Mouse (Mus musculus) ES-E14 (cell line): Measurements from ENCODE around the gene Polr1b. TPM values are rescaled to one million over a fixed set of nuclear protein-coding genes. Genes with fewer than 3 reads are reported as not detected.

Experiments used
- DNase-seq: peaks from one replicate; pipeline ENCODE4 v3.0.0-alpha.2; 2013; ENCODE audit warnings: low read depth, low spot score
- H3K27ac ChIP-seq: 2 replicates; pipeline ENCODE4 v1.5.1; 2012; ENCODE audit warnings: low read depth, mild to moderate bottlenecking, low read length, moderate library complexity, mixed read lengths; ENCODE audit not compliant: poor library complexity, insufficient read depth, severe bottlenecking
- H3K36me3 ChIP-seq: 2 replicates; pipeline ENCODE4 v1.6.1; 2012; ENCODE audit warnings: mild to moderate bottlenecking, low read length, moderate library complexity, mixed read lengths; ENCODE audit not compliant: control insufficient read depth, poor library complexity, insufficient read depth, severe bottlenecking
- H3K4me1 ChIP-seq, 2 experiments: fragments of 150-350 bp in 1 of 2; sonication (generic) in 1 of 2; 2 replicates each; pipeline ENCODE4 v1.6.1; 2012; ENCODE audit warnings: low read length in 2 of 2, mild to moderate bottlenecking in 1 of 2, mixed read lengths in 1 of 2; ENCODE audit not compliant: control insufficient read depth in 2 of 2, insufficient read depth in 2 of 2, poor library complexity in 1 of 2
- H3K4me3 ChIP-seq, 2 experiments: fragments of 150-350 bp in 1 of 2; sonication (generic) in 1 of 2; 2 replicates each; pipeline ENCODE4 v1.5.1; 2012; ENCODE audit warnings: low read length in 2 of 2, low read depth in 1 of 2, mild to moderate bottlenecking in 1 of 2, mixed read lengths in 1 of 2; ENCODE audit not compliant: insufficient read depth in 1 of 2, poor library complexity in 1 of 2, severe bottlenecking in 1 of 2
- H3K9ac ChIP-seq: 2 replicates; pipeline ENCODE4 v1.6.1; 2012; ENCODE audit warnings: low read depth, mild to moderate bottlenecking, low read length, mixed read lengths; ENCODE audit not compliant: poor library complexity, insufficient read depth, severe bottlenecking
- H3K9me3 ChIP-seq: fragments of 150-350 bp; sonication (generic); 2 replicates; pipeline ENCODE4 v1.6.1; 2012; ENCODE audit warnings: low read depth, mild to moderate bottlenecking, low read length; ENCODE audit not compliant: control insufficient read depth, insufficient read depth
- CHD2 ChIP-seq: IDR thresholded peaks from 2 replicates; pipeline ENCODE4 v1.6.1; 2014; ENCODE audit warnings: mild to moderate bottlenecking, low read depth, low read length, inconsistent platforms
- HCFC1 ChIP-seq: IDR thresholded peaks from 2 replicates; pipeline ENCODE4 v1.6.1; 2012; ENCODE audit warnings: low read length, inconsistent platforms, borderline replicate concordance; ENCODE audit not compliant: insufficient read depth
- MAFK ChIP-seq: IDR thresholded peaks from 2 replicates; pipeline ENCODE4 v1.6.1; 2014; ENCODE audit warnings: mild to moderate bottlenecking, low read depth, low read length, inconsistent platforms; ENCODE audit not compliant: insufficient read depth
- ZC3H11A ChIP-seq: IDR thresholded peaks from 2 replicates; pipeline ENCODE4 v1.6.1; 2012; ENCODE audit warnings: low read depth, mild to moderate bottlenecking, inconsistent platforms, low read length, borderline replicate concordance
- ZNF384 ChIP-seq: IDR thresholded peaks from 2 replicates; pipeline ENCODE4 v1.6.1; 2012; ENCODE audit warnings: low read depth, low read length, inconsistent platforms
- in situ Hi-C, 2 experiments: fragments of 600-800 bp; cut with MboI; formaldehyde crosslinking; loops; one replicate each; pipeline ENCODE4 v1.15.1; 2025; ENCODE audit warnings: low sequenced_read_pairs in 2 of 2, inconsistent platforms in 1 of 2; ENCODE audit not compliant: unreplicated experiment in 2 of 2
- total RNA-seq: library from RNA; depleted of rRNA; stranded (reverse); fragments of 300-350 nt; gene quantifications from 2 replicates; pipeline ENCODE4 v1.2.3, GENCODE M21; 2012; rRNA removed

Gene Polr1b
- total RNA-seq, 1 experiment = 100 TPM

DNA sequence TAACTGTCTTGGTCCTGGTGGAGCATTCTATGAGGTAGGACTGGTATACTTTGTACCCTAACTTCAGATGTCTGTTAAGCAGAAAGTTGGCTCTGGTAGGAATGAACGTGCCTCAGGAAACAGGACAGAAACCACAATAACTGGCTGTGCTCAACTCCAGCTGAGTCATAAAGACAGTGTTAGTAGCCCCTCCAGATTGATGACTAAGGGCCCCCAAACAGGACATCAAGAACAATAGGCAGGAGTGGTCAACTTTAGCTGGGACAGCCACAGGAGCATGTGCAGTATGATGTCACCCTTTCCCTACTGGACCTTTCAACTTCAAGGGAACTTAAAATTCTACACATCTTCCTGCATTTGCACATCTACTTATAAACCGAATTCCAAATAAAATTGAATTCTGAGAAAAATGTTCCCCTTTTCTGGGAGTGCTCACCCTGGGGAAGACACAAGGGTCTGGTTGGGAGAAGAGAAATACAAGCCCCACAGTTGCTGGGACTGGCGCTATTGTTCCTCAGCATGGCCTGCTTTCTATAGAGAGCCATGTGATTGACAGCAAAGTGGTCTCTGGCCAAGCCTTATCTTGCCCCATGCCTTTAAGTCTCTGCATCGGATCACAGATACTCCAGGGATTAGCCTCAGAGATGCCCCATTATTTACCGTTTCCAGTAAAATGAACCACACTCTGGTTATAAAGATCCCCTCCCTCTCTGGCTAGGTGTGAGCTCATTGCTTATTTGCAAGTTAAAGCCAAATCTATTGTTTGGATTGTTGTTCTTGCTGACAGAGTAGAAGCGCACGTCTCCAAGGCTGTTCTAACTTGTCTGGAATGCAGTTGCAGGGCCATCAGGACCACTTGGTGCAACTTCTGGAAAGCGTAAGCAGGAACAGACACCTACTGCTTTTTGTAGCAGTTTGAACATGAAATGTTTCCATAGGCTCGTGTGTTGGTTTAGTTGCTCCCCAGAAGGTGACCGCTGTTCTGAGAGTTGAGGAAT, 66.0 kb downstream of the Polr1b start:
- Histone ChIP-seq H3K9me3 (no peaks in the 10 kb centered on the region), H3K36me3 (no peaks in the 10 kb centered on the region), H3K4me1 (peaks cover 4 to 5% of the 10 kb centered on the region in 2 experiments; a peak in 2 of 4 replicates), H3K4me3 (no peak overlapping the region), H3K9ac (no peak overlapping the region), H3K27ac (peak overlapping the region; percentile 18; the same call in 1 of the 2 replicates)
- in situ Hi-C loops = no loop called here
- DNase-seq = no peak
- no peak for TF ChIP-seq ZC3H11A
- 0 out of 2 replicates have a peak, but pooled peaks have one; percentile 5 for TF ChIP-seq MAFK
- TF ChIP-seq HCFC1 = no peak

DNA sequence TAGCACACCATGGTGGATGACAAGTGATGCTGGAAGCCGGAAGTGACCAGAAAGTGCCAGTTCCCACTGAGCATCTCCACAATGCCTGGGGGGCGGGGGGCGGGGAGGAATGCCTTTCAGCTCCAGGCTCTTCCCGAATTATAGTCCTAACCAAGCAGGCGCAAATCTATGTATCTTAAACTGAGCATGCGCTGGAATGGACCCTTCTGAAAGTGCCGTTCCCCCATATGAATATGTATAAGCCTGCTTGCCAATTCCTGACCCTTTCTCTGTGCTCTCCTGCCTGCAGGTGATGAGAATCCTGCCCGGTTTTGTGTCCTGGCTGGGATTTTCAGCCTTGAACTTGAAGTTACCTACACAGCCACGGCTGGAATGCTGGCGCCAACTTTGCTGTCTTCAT, 72.6 kb downstream of the Polr1b start:
- Histone ChIP-seq H3K36me3 (no peaks in the 10 kb centered on the region), H3K4me1 (peaks cover 6 to 11% of the 10 kb centered on the region in 2 experiments; a peak in 1 of 4 replicates), H3K9ac (no peak overlapping the region), H3K4me3 (no peak overlapping the region), H3K9me3 (no peaks in the 10 kb centered on the region), H3K27ac (no peak overlapping the region)
- TF ChIP-seq HCFC1 (no peak), ZNF384 (no peak), MAFK (no peak)
- DNase-seq = no peak
- in situ Hi-C loops = loop anchor here in 1 of 2 experiments (10.0 kb wide), 1 partner anchor 81 kb away; no protein-coding TSS in a partner anchor

- in situ Hi-C loops = loop anchor here in 1 of 2 experiments (10.0 kb wide), 1 partner anchor 80 kb away; no protein-coding TSS in a partner anchor
- no peak overlapping the region for H3K27ac ChIP-seq
- H3K4me3 ChIP-seq = no peak overlapping the region
- H3K4me1 ChIP-seq = peaks cover 6 to 15% of the 10 kb centered on the region in 2 experiments; a peak in 3 of 4 replicates
- H3K9me3 ChIP-seq = no peaks in the 10 kb centered on the region
- no peak for DNase-seq
- TF ChIP-seq CHD2 (no peak), ZC3H11A (peak; percentile 45; the same call in 1 of the 2 replicates), MAFK (no peak), HCFC1 (no peak), ZNF384 (no peak)
- H3K36me3 ChIP-seq = no peaks in the 10 kb centered on the region
- no peak overlapping the region for H3K9ac ChIP-seq
Measured at GRCm38 (mm10) chr2:129174474-129174873, 73.7 kb downstream of the Polr1b start.

GRCm38 (mm10) chr2:129175636-129176035, 74.8 kb downstream of the Polr1b start:
- DNase-seq = no peak
- no peak overlapping the region for H3K9ac ChIP-seq
- H3K27ac ChIP-seq = no peak overlapping the region
- H3K4me3 ChIP-seq = no peak overlapping the region
- H3K4me1 ChIP-seq = peaks cover 11 to 18% of the 10 kb centered on the region in 2 experiments; a peak in 3 of 4 replicates
- in situ Hi-C loops = loop anchor here in 1 of 2 experiments (10.0 kb wide), 1 partner anchor 79 kb away; no protein-coding TSS in a partner anchor
- TF ChIP-seq HCFC1 = no peak
- TF ChIP-seq ZNF384 = no peak
- TF ChIP-seq MAFK = no peak
- no peak for TF ChIP-seq CHD2
- no peak for TF ChIP-seq ZC3H11A
- no peaks in the 10 kb centered on the region for H3K9me3 ChIP-seq
- H3K36me3 ChIP-seq = no peaks in the 10 kb centered on the region

Other genes starting within 250 kb of the Polr1b start
- gene Fbln7, start 238.0 kb upstream of the Polr1b start, total RNA-seq = 0.21 and 0.22 TPM in 2 replicates
- 19.5 and 20.9 TPM in 2 replicates for gene Zc3h8, start 156.9 kb upstream of the Polr1b start, total RNA-seq
- 0.98 and 1.9 TPM in 2 replicates for gene Zc3h6, start 133.6 kb upstream of the Polr1b start, total RNA-seq
- 7.3 and 9.2 TPM in 2 replicates for gene Gm10762, start 133.3 kb upstream of the Polr1b start, total RNA-seq
- gene Vinac1, start 52.8 kb upstream of the Polr1b start, total RNA-seq = 0.11 and 0.13 TPM in 2 replicates
- gene Ttl, start 35.1 kb upstream of the Polr1b start, total RNA-seq = 10.4 and 12.4 TPM in 2 replicates
- 37.0 and 38.8 TPM in 2 replicates for gene Chchd5, start 28.7 kb downstream of the Polr1b start, total RNA-seq
- gene Slc20a1, start 97.8 kb downstream of the Polr1b start, total RNA-seq = 309 and 509 TPM in 2 replicates
- 14.7 and 15.8 TPM in 2 replicates for gene Ckap2l, start 196.2 kb downstream of the Polr1b start, total RNA-seq
- not detected in 2 replicates for gene Il1a, start 209.0 kb downstream of the Polr1b start, total RNA-seq